Mouse (Mus musculus) hindbrain, postnatal 0 days (tissue): ENCODE measurements around the gene Mllt6. TPM values are rescaled to one million over a fixed set of nuclear protein-coding genes. Genes with fewer than 3 reads are reported as not detected.
"Not testable (repeated sequence)": the region's sequence is repeated elsewhere in the genome, so short reads cannot be mapped to it uniquely, and the experiment has no call there.

Experiments
- ATAC-seq: fragments of 200-750 bp; cut with Nextera tagmentation; 2 replicates; pipeline ENCODE4 v1.8.0; 2017; ENCODE audit warnings: mild to moderate bottlenecking, moderate TSS enrichment, moderate library complexity
- DNase-seq: peaks from one replicate; pipeline ENCODE4 v3.0.0-alpha.2; 2015; ENCODE audit warnings: low spot score
- H3K27ac ChIP-seq: fragments of 300-500 bp; sonication (generic); 2 replicates; pipeline ENCODE4 v1.5.1; 2014; ENCODE audit warnings: mild to moderate bottlenecking
- H3K27me3 ChIP-seq: fragments of 300-500 bp; sonication (generic); 2 replicates; pipeline ENCODE4 v1.6.1; 2014; ENCODE audit warnings: low read length, mixed read lengths; ENCODE audit not compliant: insufficient read depth
- H3K36me3 ChIP-seq: fragments of 300-500 bp; sonication (generic); 2 replicates; pipeline ENCODE4 v1.6.1; 2014; ENCODE audit warnings: low read length, mixed read lengths; ENCODE audit not compliant: insufficient read depth
- H3K4me1 ChIP-seq: fragments of 300-500 bp; sonication (generic); 2 replicates; pipeline ENCODE4 v1.6.1; 2014; ENCODE audit warnings: antibody characterized with exemption, low read length, mixed read lengths; ENCODE audit not compliant: insufficient read depth
- H3K4me2 ChIP-seq: fragments of 300-500 bp; sonication (generic); 2 replicates; pipeline ENCODE4 v1.6.1; 2014; ENCODE audit warnings: low read depth, mild to moderate bottlenecking, low read length, moderate library complexity, mixed read lengths
- H3K4me3 ChIP-seq: fragments of 300-500 bp; sonication (generic); 2 replicates; pipeline ENCODE4 v1.5.1; 2014; ENCODE audit warnings: low read length
- H3K9ac ChIP-seq: fragments of 300-500 bp; sonication (generic); replicated peaks from 2 replicates; pipeline ENCODE4 v1.6.1; 2014; ENCODE audit warnings: mild to moderate bottlenecking, low read length, moderate library complexity, mixed read lengths
- H3K9me3 ChIP-seq: fragments of 300-500 bp; sonication (generic); 2 replicates; pipeline ENCODE4 v1.6.1; 2016; ENCODE audit warnings: low read length, mixed read lengths
- CTCF ChIP-seq: IDR thresholded peaks from 2 replicates; pipeline ENCODE4 v1.5.1; 2016; ENCODE audit warnings: antibody characterized with exemption, control low read depth, low read depth
- WGBS: fragments of 180-500 bp; shearing (Covaris S2); extraction: QIAGEN DNeasy Blood & Tissue Kit; methylation state at CpG from one replicate; pipeline ENCODE4 v1.1.7; 2014; 5-methylcytosine and 5-hydroxymethylcytosine counted together
- microRNA-seq, 2 experiments: library from miRNA; unstranded; fragments of <30 nt; microRNA quantifications; one replicate each; pipeline ENCODE4; 2016
- polyA plus RNA-seq: library from polyadenylated mRNA; unstranded; fragments of >200 nt; fragmentation: Nextera tagmentation; extraction: Ambion mirVana; gene quantifications from 2 replicates; pipeline ENCODE4 v1.2.1, GENCODE M21; 2015
- total RNA-seq: library from RNA; depleted of rRNA; stranded (reverse); fragments of >200 nt; gene quantifications from 2 replicates; pipeline ENCODE4 v1.2.3, GENCODE M21; 2014; rRNA removed

The Mllt6 gene
- total and polyA plus RNA-seq, 2 experiments from 2014 or later, result 1.7 to 60.8 TPM

DNA sequence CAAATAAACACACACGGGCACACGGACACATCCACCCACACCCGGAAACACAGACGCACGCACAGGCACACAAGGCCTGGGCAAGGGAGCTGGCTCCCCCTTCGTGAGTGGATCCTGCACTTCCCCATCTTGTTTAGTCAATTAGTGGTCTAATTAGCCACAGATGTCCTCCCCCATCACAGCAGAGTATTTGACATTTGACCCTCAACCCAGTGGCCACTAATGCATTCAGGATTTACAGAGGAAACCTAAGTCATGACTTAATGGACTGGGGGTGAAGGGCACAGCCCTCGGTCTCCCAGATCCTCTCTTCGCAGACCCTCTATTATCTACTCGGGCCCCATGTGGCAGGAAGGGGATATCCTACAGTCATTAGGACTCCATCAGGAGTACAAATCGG is 70.5 kb downstream of the Mllt6 start:
- H3K27me3 ChIP-seq, result no peaks in the 10 kb centered on the region
- TF ChIP-seq CTCF, result no peak
- no peak overlapping the region for H3K4me2 ChIP-seq
- no peak for DNase-seq
- no peak for ATAC-seq
- no peak overlapping the region for H3K4me3 ChIP-seq
- H3K27ac ChIP-seq, result no peak overlapping the region
- no peaks in the 10 kb centered on the region for H3K9me3 ChIP-seq
- no peaks in the 10 kb centered on the region for H3K4me1 ChIP-seq
- H3K9ac ChIP-seq, result no peak overlapping the region
- H3K36me3 ChIP-seq, result peaks cover 27% of the 10 kb centered on the region
- WGBS, result 60% methylated on average over 10 of the region's 10 CpGs

DNA sequence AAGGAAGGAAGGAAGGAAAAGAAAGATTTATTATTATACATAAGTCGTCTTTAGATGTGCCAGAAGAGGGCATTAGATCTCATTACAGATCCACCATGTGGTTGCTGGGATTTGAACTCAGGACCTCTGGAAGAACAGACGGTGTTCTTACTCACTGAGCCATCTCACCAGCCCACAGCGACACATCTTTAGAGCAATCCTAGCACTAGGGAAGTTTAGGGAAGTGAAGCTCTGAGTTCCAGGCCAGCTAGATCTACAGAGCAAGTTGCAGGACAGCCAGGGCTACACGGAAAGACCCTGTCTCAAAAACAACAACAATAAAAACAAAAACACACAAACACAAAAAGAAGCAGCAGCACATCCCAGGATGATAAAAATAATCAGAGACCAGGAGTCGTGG is 71.6 kb downstream of the Mllt6 start:
- H3K4me1 ChIP-seq, ATAC-seq, H3K27me3 ChIP-seq, H3K4me2 ChIP-seq, H3K4me3 ChIP-seq, DNase-seq, H3K9me3 ChIP-seq, H3K9ac ChIP-seq, H3K27ac ChIP-seq: not testable (repeated sequence)
- 89% methylated on average over 5 of the region's 5 CpGs for WGBS
- peaks cover 20% of the 10 kb centered on the region for H3K36me3 ChIP-seq

Small RNAs within 50 kb of the gene (microRNA-seq; reads per million reads assigned to microRNA genes)
- gene Gm24158, result 0 to 0.18 reads per million in 2 experiments
- 0 reads per million in 2 experiments for gene Mir6927

Other genes with a start within 250 kb of the Mllt6 start
- 75.2 and 86.8 TPM in 2 replicates for gene Arhgap23, start 247.9 kb upstream of the Mllt6 start, total RNA-seq
- gene Arhgap23, start 247.9 kb upstream of the Mllt6 start, polyA plus RNA-seq, result 7.3 and 7.7 TPM in 2 replicates
- gene 4933428G20Rik, start 163.1 kb upstream of the Mllt6 start, total RNA-seq, result 0.43 TPM in 1 of 2 replicates, not detected in the other
- gene 4933428G20Rik, start 163.1 kb upstream of the Mllt6 start, polyA plus RNA-seq, result 0.48 and 1.1 TPM in 2 replicates
- gene Srcin1, start 87.2 kb upstream of the Mllt6 start, total RNA-seq, result 104 and 141 TPM in 2 replicates
- 14.3 and 14.7 TPM in 2 replicates for gene Srcin1, start 87.2 kb upstream of the Mllt6 start, polyA plus RNA-seq
- 11.0 and 12.0 TPM in 2 replicates for gene Epop, start 33.7 kb upstream of the Mllt6 start, total RNA-seq
- 2.3 and 2.4 TPM in 2 replicates for gene Epop, start 33.7 kb upstream of the Mllt6 start, polyA plus RNA-seq
- gene Cisd3, start 22.4 kb downstream of the Mllt6 start, total RNA-seq, result 21.2 and 24.0 TPM in 2 replicates
- 47.6 and 52.0 TPM in 2 replicates for gene Cisd3, start 22.4 kb downstream of the Mllt6 start, polyA plus RNA-seq
- gene Pcgf2, start 37.1 kb downstream of the Mllt6 start, total RNA-seq, result 11.3 and 18.0 TPM in 2 replicates
- 13.3 and 14.8 TPM in 2 replicates for gene Pcgf2, start 37.1 kb downstream of the Mllt6 start, polyA plus RNA-seq
- 453 and 498 TPM in 2 replicates for gene Psmb3, start 40.0 kb downstream of the Mllt6 start, total RNA-seq
- 499 and 523 TPM in 2 replicates for gene Psmb3, start 40.0 kb downstream of the Mllt6 start, polyA plus RNA-seq
- gene Pip4k2b, start 81.3 kb downstream of the Mllt6 start, total RNA-seq, result 127 TPM in 2 replicates
- 4.3 and 5.1 TPM in 2 replicates for gene Pip4k2b, start 81.3 kb downstream of the Mllt6 start, polyA plus RNA-seq
- gene Cwc25, start 103.1 kb downstream of the Mllt6 start, total RNA-seq, result 13.3 and 14.2 TPM in 2 replicates
- gene Cwc25, start 103.1 kb downstream of the Mllt6 start, polyA plus RNA-seq, result 11.9 and 12.9 TPM in 2 replicates
- gene 1700001P01Rik, start 112.5 kb downstream of the Mllt6 start, total RNA-seq, result not detected in 2 replicates
- not detected in 2 replicates for gene 1700001P01Rik, start 112.5 kb downstream of the Mllt6 start, polyA plus RNA-seq
- 124 and 141 TPM in 2 replicates for gene Rpl23, start 119.0 kb downstream of the Mllt6 start, total RNA-seq
- 351 and 362 TPM in 2 replicates for gene Rpl23, start 119.0 kb downstream of the Mllt6 start, polyA plus RNA-seq
- gene Lasp1, start 135.6 kb downstream of the Mllt6 start, total RNA-seq, result 177 and 187 TPM in 2 replicates
- gene Lasp1, start 135.6 kb downstream of the Mllt6 start, polyA plus RNA-seq, result 121 and 137 TPM in 2 replicates
- gene B230217C12Rik, start 177.4 kb downstream of the Mllt6 start, total RNA-seq, result 29.4 and 30.0 TPM in 2 replicates
- gene B230217C12Rik, start 177.4 kb downstream of the Mllt6 start, polyA plus RNA-seq, result 31.6 and 32.3 TPM in 2 replicates
- 0.47 and 1.2 TPM in 2 replicates for gene Fbxo47, start 220.7 kb downstream of the Mllt6 start, total RNA-seq
- 0.34 and 0.36 TPM in 2 replicates for gene Fbxo47, start 220.7 kb downstream of the Mllt6 start, polyA plus RNA-seq